Mouse (Mus musculus) cerebellum, adult 2 months (tissue): Measurements from ENCODE around the gene Atp2b2.
A peak's percentile ranks its signal among the peaks of the same experiment; 100 is the strongest.

Experiments
- CTCF ChIP-seq: fragments of 200-500 bp; IDR thresholded peaks from 2 replicates; pipeline ENCODE4 v1.5.1; 2011; ENCODE audit warnings: low read depth, mild to moderate bottlenecking, control low read depth, low read length, moderate library complexity, borderline replicate concordance; ENCODE audit not compliant: insufficient read depth
- POLR2A ChIP-seq: fragments of 200-500 bp; IDR thresholded peaks from 2 replicates; pipeline ENCODE4 v1.6.1; 2011; ENCODE audit warnings: low read length, control low read depth, borderline replicate concordance; ENCODE audit not compliant: insufficient read depth

DNA sequence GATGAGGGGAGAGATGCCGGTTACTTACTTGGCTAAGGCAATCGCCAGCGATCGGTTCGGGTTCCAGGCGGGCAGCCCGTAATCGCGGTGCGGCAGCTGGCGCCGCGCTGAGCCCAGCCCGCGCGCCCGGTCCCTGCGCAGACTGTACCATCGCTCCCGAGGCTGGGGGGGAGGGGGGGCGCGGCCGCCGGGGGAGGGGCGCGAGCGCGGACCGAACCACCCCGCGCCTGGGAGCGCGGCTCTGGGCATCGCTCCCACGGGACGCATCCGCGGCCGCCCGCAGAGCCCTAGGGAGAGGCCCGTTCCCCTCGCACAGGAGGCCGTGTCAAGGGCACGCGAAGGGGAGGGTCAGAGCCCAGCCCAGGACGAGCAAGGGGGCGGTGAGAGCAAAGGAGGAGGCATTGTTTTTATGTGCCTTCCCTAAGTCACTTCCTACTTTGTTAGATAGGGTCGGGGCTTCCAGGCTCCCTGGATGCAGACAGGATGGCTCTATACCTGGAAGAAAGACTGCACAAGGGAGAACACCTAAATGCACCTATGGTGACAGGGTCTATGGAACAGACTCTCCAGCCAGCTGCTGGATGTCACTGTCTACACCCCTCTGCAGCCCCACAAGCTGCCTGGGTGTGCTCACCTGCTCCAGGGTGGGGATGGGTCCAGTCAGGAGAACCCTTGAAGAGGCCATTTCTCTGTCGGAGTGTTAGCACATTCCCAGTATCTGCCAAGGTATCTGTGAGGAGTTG, 151.0 kb downstream of the Atp2b2 start:
- peak; percentile 63; the same call in 1 of the 2 replicates for TF ChIP-seq POLR2A
- TF ChIP-seq CTCF: no peak
